Mouse (Mus musculus) MEL (cell line): ENCODE data around the gene Atf5. TPM values are rescaled to one million over a fixed set of nuclear protein-coding genes. Genes with fewer than 3 reads are reported as not detected.
A peak's percentile ranks its signal among the peaks of the same experiment; 100 is the strongest.

ENCODE experiments used
- DNase-seq: peaks from one replicate; pipeline ENCODE4 v3.0.0; 2011; ENCODE audit warnings: low read depth, low spot score
- H3K27ac ChIP-seq: 2 replicates; pipeline ENCODE4 v1.5.1; 2012; ENCODE audit warnings: low read depth, mild to moderate bottlenecking, control low read depth, low read length, moderate library complexity; ENCODE audit not compliant: control insufficient read depth
- H3K27me3 ChIP-seq, 2 experiments: fragments of 150-350 bp in 1 of 2; sonication (generic) in 1 of 2; 2 replicates each; pipeline ENCODE4 v1.6.1; 2012; ENCODE audit warnings: low read length in 2 of 2, mild to moderate bottlenecking in 2 of 2, improper control_type of control experiment in 1 of 2, moderate library complexity in 1 of 2; ENCODE audit not compliant: insufficient read depth in 2 of 2, control insufficient read depth in 1 of 2
- H3K36me3 ChIP-seq, 2 experiments: 2 replicates each; pipeline ENCODE4 v1.6.1; 2012 to 2014; ENCODE audit warnings: low read length in 2 of 2, improper control_type of control experiment in 1 of 2, inconsistent platforms in 1 of 2, mild to moderate bottlenecking in 1 of 2; ENCODE audit not compliant: insufficient read depth in 2 of 2, control insufficient read depth in 1 of 2
- H3K4me1 ChIP-seq, 2 experiments: fragments of 150-350 bp in 1 of 2; sonication (generic) in 1 of 2; 2 replicates each; pipeline ENCODE4 v1.6.1; 2012; ENCODE audit warnings: low read length in 2 of 2, improper control_type of control experiment in 1 of 2, mild to moderate bottlenecking in 1 of 2; ENCODE audit not compliant: insufficient read depth in 2 of 2, control insufficient read depth in 1 of 2
- H3K4me3 ChIP-seq, 2 experiments: fragments of 150-350 bp in 1 of 2; sonication (generic) in 1 of 2; 2 replicates each; pipeline ENCODE4 v1.5.1; 2012; ENCODE audit warnings: low read depth in 2 of 2, low read length in 2 of 2, mild to moderate bottlenecking in 2 of 2, moderate library complexity in 2 of 2, control low read depth in 1 of 2, improper control_type of control experiment in 1 of 2; ENCODE audit not compliant: control insufficient read depth in 1 of 2, insufficient read depth in 1 of 2
- H3K79me2 ChIP-seq: 2 replicates; pipeline ENCODE4 v1.6.1; 2012; ENCODE audit warnings: mild to moderate bottlenecking, low read length, moderate library complexity; ENCODE audit not compliant: control insufficient read depth, poor library complexity, insufficient read depth
- H3K9ac ChIP-seq: 2 replicates; pipeline ENCODE4 v1.6.1; 2012; ENCODE audit warnings: low read depth, mild to moderate bottlenecking, control low read depth, low read length, moderate library complexity; ENCODE audit not compliant: control insufficient read depth, poor library complexity, severe bottlenecking
- H3K9me3 ChIP-seq: fragments of 150-350 bp; sonication (generic); replicated peaks from 2 replicates; pipeline ENCODE4 v1.6.1; 2012; ENCODE audit warnings: mild to moderate bottlenecking, low read length, improper control_type of control experiment, moderate library complexity; ENCODE audit not compliant: insufficient read depth
- BHLHE40 ChIP-seq: IDR thresholded peaks from 2 replicates; pipeline ENCODE4 v1.6.1; 2012; ENCODE audit warnings: low read depth, mild to moderate bottlenecking, inconsistent platforms, low read length, improper control_type of control experiment, borderline replicate concordance
- CHD1 ChIP-seq: IDR thresholded peaks from 2 replicates; pipeline ENCODE4 v1.6.1; 2012; ENCODE audit warnings: low read depth, mild to moderate bottlenecking, inconsistent platforms, low read length, improper control_type of control experiment
- CHD2 ChIP-seq: IDR thresholded peaks from 2 replicates; pipeline ENCODE4 v1.6.1; 2011; ENCODE audit warnings: low read length, improper control_type of control experiment
- CTCF ChIP-seq, 3 experiments: IDR thresholded peaks in 2 of 3; conservative IDR thresholded peaks in 1 of 3; 2 replicates each; pipeline ENCODE4 v1.5.1; 2011 to 2012; ENCODE audit warnings: low read length in 3 of 3, low read depth in 2 of 3, mild to moderate bottlenecking in 2 of 3, improper control_type of control experiment in 1 of 3, inconsistent platforms in 1 of 3, mixed read lengths in 1 of 3, moderate library complexity in 1 of 3; ENCODE audit not compliant: control insufficient read depth in 1 of 3, insufficient read depth in 1 of 3, poor library complexity in 1 of 3, severe bottlenecking in 1 of 3
- ELF1 ChIP-seq: IDR thresholded peaks from 2 replicates; pipeline ENCODE4 v1.6.1; 2014; ENCODE audit warnings: low read depth, mild to moderate bottlenecking, inconsistent platforms, low read length, improper control_type of control experiment, moderate library complexity
- EP300 ChIP-seq, 2 experiments: IDR thresholded peaks; 2 replicates each; pipeline ENCODE4 v1.6.1; 2011; ENCODE audit warnings: improper control_type of control experiment in 2 of 2, low read length in 2 of 2, low read depth in 1 of 2, mild to moderate bottlenecking in 1 of 2
- ETS1 ChIP-seq: IDR thresholded peaks from 2 replicates; pipeline ENCODE4 v1.6.1; 2012; ENCODE audit warnings: low read depth, mild to moderate bottlenecking, inconsistent platforms, low read length, improper control_type of control experiment, moderate library complexity
- GATA1 ChIP-seq: IDR thresholded peaks from 2 replicates; pipeline ENCODE4 v1.6.1; 2011; ENCODE audit warnings: low read depth, low read length, improper control_type of control experiment
- HCFC1 ChIP-seq: IDR thresholded peaks from 2 replicates; pipeline ENCODE4 v1.6.1; 2012; ENCODE audit warnings: low read depth, mild to moderate bottlenecking, inconsistent platforms, low read length, improper control_type of control experiment, moderate library complexity
- KAT2A ChIP-seq: conservative IDR thresholded peaks from 2 replicates; pipeline ENCODE4 v1.6.1; 2012; ENCODE audit warnings: low read depth, low read length, improper control_type of control experiment, inconsistent platforms
- MAFK ChIP-seq: IDR thresholded peaks from 2 replicates; pipeline ENCODE4 v1.6.1; 2011; ENCODE audit warnings: low read depth, mild to moderate bottlenecking, low read length, improper control_type of control experiment, borderline replicate concordance
- MXI1 ChIP-seq: IDR thresholded peaks from 2 replicates; pipeline ENCODE4 v1.6.1; 2011; ENCODE audit warnings: mild to moderate bottlenecking, low read depth, low read length, improper control_type of control experiment
- MYC ChIP-seq: IDR thresholded peaks from 2 replicates; pipeline ENCODE4 v1.6.1; 2011; ENCODE audit warnings: low read depth, mild to moderate bottlenecking, low read length, improper control_type of control experiment, moderate library complexity
- NRF1 ChIP-seq: IDR thresholded peaks from 2 replicates; pipeline ENCODE4 v1.6.1; 2014; ENCODE audit warnings: low read depth, mild to moderate bottlenecking, inconsistent platforms, low read length, improper control_type of control experiment, moderate library complexity; ENCODE audit not compliant: poor library complexity, insufficient read depth, severe bottlenecking
- POLR2A ChIP-seq, 2 experiments: IDR thresholded peaks; 2 replicates each; pipeline ENCODE4 v1.6.1; 2011 to 2012; ENCODE audit warnings: low read length in 2 of 2, mild to moderate bottlenecking in 2 of 2, control low read depth in 1 of 2, improper control_type of control experiment in 1 of 2, low read depth in 1 of 2, moderate library complexity in 1 of 2; ENCODE audit not compliant: control insufficient read depth in 1 of 2, insufficient read depth in 1 of 2, poor library complexity in 1 of 2
- POLR2AphosphoS5 ChIP-seq: IDR thresholded peaks from 2 replicates; pipeline ENCODE4 v1.6.1; 2012; ENCODE audit warnings: low read depth, borderline replicate concordance, mild to moderate bottlenecking, inconsistent platforms, low read length, moderate library complexity, mixed read lengths
- RAD21 ChIP-seq: IDR thresholded peaks from 2 replicates; pipeline ENCODE4 v1.6.1; 2011; ENCODE audit warnings: mild to moderate bottlenecking, low read depth, low read length, improper control_type of control experiment
- SIN3A ChIP-seq: IDR thresholded peaks from 2 replicates; pipeline ENCODE4 v1.6.1; 2012; ENCODE audit warnings: low read length, improper control_type of control experiment, inconsistent platforms
- TBP ChIP-seq: IDR thresholded peaks from 2 replicates; pipeline ENCODE4 v1.8.0; 2011; ENCODE audit warnings: low read depth, low read length, improper control_type of control experiment
- TCF12 ChIP-seq: IDR thresholded peaks from 2 replicates; pipeline ENCODE4 v1.6.1; 2014; ENCODE audit warnings: low read depth, mild to moderate bottlenecking, inconsistent platforms, low read length, improper control_type of control experiment, moderate library complexity
- UBTF ChIP-seq: IDR thresholded peaks from 2 replicates; pipeline ENCODE4 v1.6.1; 2012; ENCODE audit warnings: low read depth, mild to moderate bottlenecking, inconsistent platforms, low read length, improper control_type of control experiment, moderate library complexity, borderline replicate concordance; ENCODE audit not compliant: insufficient read depth
- USF2 ChIP-seq, 2 experiments: IDR thresholded peaks; 2 replicates each; pipeline ENCODE4 v1.6.1; 2011 to 2012; ENCODE audit warnings: improper control_type of control experiment in 2 of 2, low read length in 2 of 2, borderline replicate concordance in 1 of 2, inconsistent platforms in 1 of 2, low read depth in 1 of 2, mild to moderate bottlenecking in 1 of 2; ENCODE audit not compliant: insufficient read depth in 1 of 2
- ZMIZ1 ChIP-seq: IDR thresholded peaks from 2 replicates; pipeline ENCODE4 v1.6.1; 2012; ENCODE audit warnings: low read depth, mild to moderate bottlenecking, inconsistent platforms, low read length, improper control_type of control experiment, moderate library complexity
- ZNF384 ChIP-seq: IDR thresholded peaks from 2 replicates; pipeline ENCODE4 v1.6.1; 2012; ENCODE audit warnings: low read depth, mild to moderate bottlenecking, inconsistent platforms, low read length, improper control_type of control experiment
- polyA plus RNA-seq, 2 experiments: library from polyadenylated mRNA; stranded (reverse) in 1 of 2; unstranded in 1 of 2; fragments of >175 nt in 1 of 2; fragments of >200 nt in 1 of 2; gene quantifications; 2 replicates each; pipeline versions ENCODE4 v1.2.1 to v1.2.4; 2012; ENCODE audit warnings: low replicate concordance in 2 of 2, low read depth in 1 of 2; ENCODE audit not compliant: insufficient read length in 2 of 2, insufficient read depth in 1 of 2, missing spikeins in 1 of 2
- total RNA-seq: library from RNA; depleted of rRNA; stranded (reverse); fragments of 300-350 nt; gene quantifications from 2 replicates; pipeline ENCODE4 v1.2.3, GENCODE M21; 2012

Atf5 gene
- total and polyA plus RNA-seq, 3 experiments: 17.6 to 95.5 TPM; not detected in 1

DNA sequence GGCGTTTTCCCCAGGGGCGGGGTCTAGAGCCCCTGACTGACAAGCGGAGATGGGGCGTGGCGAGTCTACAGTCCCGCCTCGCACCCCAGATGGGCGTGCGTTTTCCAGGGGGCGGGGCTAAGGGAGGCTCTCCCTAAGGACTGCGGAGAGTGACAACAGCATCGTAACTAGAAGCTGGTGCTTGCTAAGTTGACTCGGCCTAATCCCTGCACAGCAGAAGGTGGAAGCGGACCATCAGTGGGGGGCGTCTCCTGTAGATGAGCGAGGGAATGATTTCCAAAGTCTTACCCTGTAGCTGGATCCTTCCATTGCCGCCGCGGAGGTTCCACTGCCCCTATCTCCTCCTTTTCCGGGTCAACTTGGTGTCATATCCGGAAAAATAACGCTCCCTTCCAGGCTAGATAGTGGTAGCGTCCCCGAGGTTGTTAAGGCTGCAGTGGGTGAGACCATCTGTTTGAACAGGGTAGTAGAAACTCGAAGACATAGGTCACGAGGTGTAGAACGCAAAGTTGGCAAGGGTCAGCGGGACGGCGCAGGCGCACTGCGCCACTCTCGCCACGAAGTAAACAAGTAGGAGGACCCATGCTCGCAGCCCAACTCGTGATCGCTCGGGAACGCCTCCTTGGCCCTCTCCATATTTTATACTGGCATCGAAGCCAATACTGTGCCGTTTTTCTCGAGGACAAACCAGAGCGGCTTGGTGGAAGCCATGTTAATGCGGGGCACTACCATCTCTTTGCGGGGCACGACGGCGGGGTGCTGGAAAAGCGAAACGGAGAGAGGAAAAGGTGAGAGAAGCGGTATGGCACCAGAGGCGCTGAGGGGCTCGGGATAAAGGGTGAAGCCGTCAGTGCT is 32.3 kb upstream of the Atf5 start, which contains the start of the genes Akt1s1 and Tbc1d17 (continued):
- TF ChIP-seq EP300 (IDR thresholded peaks at IDR 0.05; ENCODE audit: low read depth in 1 of 2, low read length in 2 of 2) (no peak), POLR2AphosphoS5 (no peak), CHD2 (no peak; the same call in 1 of the 2 replicates), KAT2A (peak; percentile 77)

DNA sequence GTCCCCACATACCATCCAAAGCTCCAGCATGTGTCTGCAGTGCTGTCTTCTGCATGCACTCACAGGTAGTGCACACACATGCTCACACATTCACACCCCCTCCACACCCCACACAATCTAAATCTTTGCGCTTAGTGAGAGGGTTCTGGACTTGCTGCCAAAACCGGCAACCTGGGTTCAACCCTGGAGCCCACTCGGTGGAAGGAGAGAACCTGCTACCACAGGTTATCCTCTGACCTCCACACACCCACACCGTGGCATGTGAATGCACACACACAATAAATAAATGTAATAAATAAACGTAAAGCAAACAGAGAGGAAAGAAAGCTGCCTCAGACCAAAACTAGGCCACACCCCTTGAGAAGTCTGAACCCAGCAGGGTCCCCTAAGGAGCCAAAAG is 31.3 kb upstream of the Atf5 start:
- H3K4me3 ChIP-seq: peak overlapping the region; percentile 78 to 96
- H3K79me2 ChIP-seq: peaks cover 28% of the 10 kb centered on the region
- H3K27me3 ChIP-seq: no peaks in the 10 kb centered on the region
- no peak for TF ChIP-seq BHLHE40
- no peak for TF ChIP-seq CTCF (IDR thresholded peaks at IDR 0.05 in 2 of 3, conservative IDR thresholded peaks at IDR 0.05 in 1 of 3; ENCODE audit: control insufficient read depth in 1 of 3, insufficient read depth in 1 of 3, low read depth in 2 of 3, low read length in 3 of 3, poor library complexity in 1 of 3, severe bottlenecking in 1 of 3)
- TF ChIP-seq TBP: no peak
- no peak for TF ChIP-seq ZMIZ1
- TF ChIP-seq GATA1: no peak
- TF ChIP-seq UBTF: no peak
- H3K27ac ChIP-seq: no peak overlapping the region
- peaks cover 0 to 13% of the 10 kb centered on the region in 2 experiments; a peak in 2 of 4 replicates for H3K4me1 ChIP-seq
- no peak for DNase-seq
- H3K9ac ChIP-seq: peak overlapping the region; percentile 33
- H3K36me3 ChIP-seq: peaks cover 0 to 5% of the 10 kb centered on the region in 2 experiments; a peak in 1 of 4 replicates
- H3K9me3 ChIP-seq: no peaks in the 10 kb centered on the region

DNA sequence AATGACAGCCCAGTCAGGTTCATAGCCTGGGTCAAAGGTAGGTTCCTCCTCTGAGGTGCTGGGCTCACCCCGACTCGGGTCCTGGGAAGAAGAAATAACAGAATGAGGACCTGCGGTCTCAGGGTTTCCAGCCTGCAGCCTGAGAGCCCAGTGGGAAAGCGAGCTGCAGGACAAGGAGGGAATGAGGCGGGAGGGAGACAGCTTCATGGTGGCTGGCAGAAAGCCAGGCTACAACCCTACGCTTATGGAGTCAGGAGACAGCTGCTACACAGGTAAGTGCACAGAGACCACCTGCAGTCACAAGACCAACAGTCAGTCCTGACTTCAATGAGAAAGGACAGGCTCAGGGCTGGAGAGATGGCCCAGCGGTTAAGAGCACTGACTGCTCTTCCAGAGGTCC is 30.3 kb upstream of the Atf5 start:
- Histone ChIP-seq H3K36me3 (peaks cover 0 to 5% of the 10 kb centered on the region in 2 experiments; a peak in 1 of 4 replicates), H3K4me3 (no peak overlapping the region), H3K27me3 (no peaks in the 10 kb centered on the region), H3K27ac (no peak overlapping the region), H3K4me1 (peaks cover 0 to 13% of the 10 kb centered on the region in 2 experiments; a peak in 2 of 4 replicates)
- no peak for DNase-seq
- TF ChIP-seq UBTF (no peak), TCF12 (no peak), ZNF384 (no peak), MXI1 (no peak), TBP (no peak), NRF1 (no peak), KAT2A (no peak), POLR2A (IDR thresholded peaks at IDR 0.05; ENCODE audit: control insufficient read depth in 1 of 2, insufficient read depth in 1 of 2, low read depth in 1 of 2, low read length in 2 of 2, poor library complexity in 1 of 2) (no peak), CTCF (IDR thresholded peaks at IDR 0.05 in 2 of 3, conservative IDR thresholded peaks at IDR 0.05 in 1 of 3; ENCODE audit: control insufficient read depth in 1 of 3, insufficient read depth in 1 of 3, low read depth in 2 of 3, low read length in 3 of 3, poor library complexity in 1 of 3, severe bottlenecking in 1 of 3) (no peak), ELF1 (no peak), SIN3A (no peak), RAD21 (no peak), MAFK (no peak), CHD1 (no peak), HCFC1 (no peak), ETS1 (no peak), USF2 (IDR thresholded peaks at IDR 0.05; ENCODE audit: borderline replicate concordance in 1 of 2, insufficient read depth in 1 of 2, low read depth in 1 of 2, low read length in 2 of 2) (no peak), MYC (no peak), EP300 (IDR thresholded peaks at IDR 0.05; ENCODE audit: low read depth in 1 of 2, low read length in 2 of 2) (no peak)
- TF ChIP-seq, all 39 proteins: peak for 0
- Histone ChIP-seq H3K9me3 (no peaks in the 10 kb centered on the region), H3K9ac (no peak overlapping the region), H3K79me2 (peaks cover 25% of the 10 kb centered on the region)
